Mouse (Mus musculus): Measurements from ENCODE around the gene Spin2f.
"Not testable (repeated sequence)": the region's sequence is repeated elsewhere in the genome, so short reads cannot be mapped to it uniquely, and the experiment has no call there.

The Spin2f gene

DNA sequence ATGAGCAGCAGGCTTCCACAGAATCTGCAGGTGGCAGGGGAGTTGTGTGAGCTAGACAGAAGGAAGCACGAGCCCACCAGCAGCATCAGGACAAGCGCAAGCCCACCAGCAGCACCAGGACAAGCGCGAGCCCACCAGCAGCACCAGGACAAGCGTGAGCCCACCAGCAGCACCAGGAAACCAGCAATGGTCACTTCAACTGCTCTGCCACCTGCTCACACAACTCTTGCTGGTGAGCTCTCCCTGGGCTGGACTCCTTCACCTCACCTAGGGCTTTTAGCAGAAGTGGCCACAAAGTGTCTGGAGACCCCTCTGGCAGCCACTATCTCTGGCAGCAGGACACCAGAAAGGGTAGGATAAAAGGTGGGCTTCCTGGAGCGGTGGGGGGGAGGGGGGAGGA is at the start of gene Spin2f:
TSS of gene Spin2f (plus strand) at position 301 of the 400 bp plus-strand sequence.
- DNase-seq (ENCODE audit: inconsistent age in 2 of 2, low spot score in 1 of 2): not testable (repeated sequence)

DNA sequence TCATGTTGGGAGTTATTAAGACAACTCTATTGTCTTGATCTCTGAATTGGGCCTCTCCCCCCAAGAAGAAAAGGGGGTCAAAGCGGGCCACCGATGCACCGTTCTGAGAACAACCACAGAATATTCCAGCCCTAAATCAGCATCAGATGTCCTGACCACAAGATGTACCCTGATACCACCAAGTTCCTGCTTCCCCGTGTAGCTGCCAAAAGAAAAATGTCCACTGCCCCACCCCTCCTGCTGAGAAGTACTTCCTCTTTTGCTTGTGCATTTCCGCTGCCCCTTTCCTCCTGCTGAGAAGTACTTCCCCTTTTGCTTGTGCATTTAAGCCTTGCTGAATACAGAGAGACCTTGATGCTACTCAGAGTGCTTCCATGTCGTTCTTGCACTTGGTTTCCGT is 41.6 kb upstream of the Spin2f start:
- not testable (repeated sequence) for DNase-seq (ENCODE audit: inconsistent age in 2 of 2, low spot score in 1 of 2)

DNA sequence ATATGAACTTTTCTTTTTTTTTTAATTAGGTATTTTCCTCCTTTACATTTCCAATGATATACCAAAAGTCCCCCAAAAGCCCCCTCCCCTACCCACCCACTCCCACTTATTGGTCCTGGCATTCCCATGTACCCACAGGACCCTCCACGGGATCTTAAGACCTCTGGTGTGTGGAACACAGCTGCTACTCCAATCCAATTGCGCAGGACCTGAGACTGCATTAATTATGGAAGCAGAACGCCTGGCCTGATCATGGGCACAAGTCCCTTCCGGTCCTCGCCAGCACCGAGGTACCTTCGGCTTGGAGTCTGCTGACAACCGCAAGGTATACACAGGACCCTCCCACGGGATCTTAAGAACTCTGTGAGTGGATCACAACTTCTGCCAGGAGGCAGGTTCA is 30.2 kb upstream of the Spin2f start:
- not testable (repeated sequence) for DNase-seq (ENCODE audit: inconsistent age in 2 of 2, low spot score in 1 of 2)

DNA sequence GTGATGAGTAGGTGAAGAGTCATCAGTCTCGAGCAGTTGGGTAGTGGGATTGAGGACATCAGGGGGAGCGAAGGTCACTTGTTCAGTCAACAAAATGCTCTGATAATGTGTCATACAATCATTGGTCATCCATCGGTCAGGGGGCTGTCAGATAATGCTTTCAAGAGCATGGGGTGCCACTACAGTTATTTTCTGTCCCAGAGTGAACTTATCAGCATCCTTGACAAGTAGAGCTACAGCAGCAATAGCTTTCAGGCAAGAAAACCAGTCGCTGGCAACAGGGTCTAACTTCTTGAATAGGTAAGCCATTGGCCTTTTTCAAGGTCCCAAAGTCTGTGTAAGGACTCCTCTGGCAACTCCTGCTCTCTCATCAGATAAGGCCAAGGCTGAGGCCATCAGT is 18.6 kb upstream of the Spin2f start:
- peak in 1 of 2 experiments; percentile 39 for DNase-seq (ENCODE audit: inconsistent age in 2 of 2, low spot score in 1 of 2)

DNA sequence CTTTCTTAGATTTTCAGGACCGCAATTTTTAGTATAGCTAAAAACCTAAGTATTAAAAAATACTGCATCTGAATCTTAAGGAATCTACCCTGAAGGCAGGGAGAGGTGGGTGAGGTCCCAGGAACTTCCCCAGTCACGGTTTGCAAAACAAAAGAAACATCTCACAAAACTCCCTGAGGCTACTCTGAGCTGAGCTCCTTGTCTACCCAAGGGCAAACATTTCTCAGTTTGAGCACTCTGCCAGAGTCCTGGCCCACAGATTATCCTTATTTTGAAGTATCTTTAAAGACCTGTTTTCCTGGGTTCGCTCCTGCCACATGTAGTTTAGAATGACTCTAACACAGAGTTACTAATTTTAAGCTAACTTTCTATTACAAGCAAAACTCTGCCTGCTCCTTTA is 11.9 kb upstream of the Spin2f start:
- DNase-seq (ENCODE audit: inconsistent age in 2 of 2, low spot score in 1 of 2): not testable (repeated sequence)

Data from adrenal gland, adult (tissue).